Mouse (Mus musculus) MEL (cell line): ENCODE measurements at regions not wholly inside any gene's neighbourhood (a gene's known extent, or its start where the extent isn't known, plus 50 kb on each side); places are given as distances from the start of the nearest gene placed in this dataset.

Experiments
- DNase-seq: peaks from one replicate; pipeline ENCODE4 v3.0.0; 2011; ENCODE audit warnings: low read depth, low spot score
- H3K27ac ChIP-seq: 2 replicates; pipeline ENCODE4 v1.5.1; 2012; ENCODE audit warnings: low read depth, mild to moderate bottlenecking, control low read depth, low read length, moderate library complexity; ENCODE audit not compliant: control insufficient read depth
- H3K27me3 ChIP-seq, 2 experiments: fragments of 150-350 bp in 1 of 2; sonication (generic) in 1 of 2; 2 replicates each; pipeline ENCODE4 v1.6.1; 2012; ENCODE audit warnings: low read length in 2 of 2, mild to moderate bottlenecking in 2 of 2, improper control_type of control experiment in 1 of 2, moderate library complexity in 1 of 2; ENCODE audit not compliant: insufficient read depth in 2 of 2, control insufficient read depth in 1 of 2
- H3K36me3 ChIP-seq, 2 experiments: 2 replicates each; pipeline ENCODE4 v1.6.1; 2012 to 2014; ENCODE audit warnings: low read length in 2 of 2, improper control_type of control experiment in 1 of 2, inconsistent platforms in 1 of 2, mild to moderate bottlenecking in 1 of 2; ENCODE audit not compliant: insufficient read depth in 2 of 2, control insufficient read depth in 1 of 2
- H3K4me1 ChIP-seq, 2 experiments: fragments of 150-350 bp in 1 of 2; sonication (generic) in 1 of 2; 2 replicates each; pipeline ENCODE4 v1.6.1; 2012; ENCODE audit warnings: low read length in 2 of 2, improper control_type of control experiment in 1 of 2, mild to moderate bottlenecking in 1 of 2; ENCODE audit not compliant: insufficient read depth in 2 of 2, control insufficient read depth in 1 of 2
- H3K4me3 ChIP-seq, 2 experiments: fragments of 150-350 bp in 1 of 2; sonication (generic) in 1 of 2; 2 replicates each; pipeline ENCODE4 v1.5.1; 2012; ENCODE audit warnings: low read depth in 2 of 2, low read length in 2 of 2, mild to moderate bottlenecking in 2 of 2, moderate library complexity in 2 of 2, control low read depth in 1 of 2, improper control_type of control experiment in 1 of 2; ENCODE audit not compliant: control insufficient read depth in 1 of 2, insufficient read depth in 1 of 2
- H3K79me2 ChIP-seq: 2 replicates; pipeline ENCODE4 v1.6.1; 2012; ENCODE audit warnings: mild to moderate bottlenecking, low read length, moderate library complexity; ENCODE audit not compliant: control insufficient read depth, poor library complexity, insufficient read depth
- H3K9ac ChIP-seq: 2 replicates; pipeline ENCODE4 v1.6.1; 2012; ENCODE audit warnings: low read depth, mild to moderate bottlenecking, control low read depth, low read length, moderate library complexity; ENCODE audit not compliant: control insufficient read depth, poor library complexity, severe bottlenecking
- H3K9me3 ChIP-seq: fragments of 150-350 bp; sonication (generic); replicated peaks from 2 replicates; pipeline ENCODE4 v1.6.1; 2012; ENCODE audit warnings: mild to moderate bottlenecking, low read length, improper control_type of control experiment, moderate library complexity; ENCODE audit not compliant: insufficient read depth
- CHD2 ChIP-seq: IDR thresholded peaks from 2 replicates; pipeline ENCODE4 v1.6.1; 2011; ENCODE audit warnings: low read length, improper control_type of control experiment
- CTCF ChIP-seq, 3 experiments: IDR thresholded peaks in 2 of 3; conservative IDR thresholded peaks in 1 of 3; 2 replicates each; pipeline ENCODE4 v1.5.1; 2011 to 2012; ENCODE audit warnings: low read length in 3 of 3, low read depth in 2 of 3, mild to moderate bottlenecking in 2 of 3, improper control_type of control experiment in 1 of 3, inconsistent platforms in 1 of 3, mixed read lengths in 1 of 3, moderate library complexity in 1 of 3; ENCODE audit not compliant: control insufficient read depth in 1 of 3, insufficient read depth in 1 of 3, poor library complexity in 1 of 3, severe bottlenecking in 1 of 3
- E2F4 ChIP-seq: IDR thresholded peaks from 2 replicates; pipeline ENCODE4 v1.6.1; 2011; ENCODE audit warnings: low read depth, low read length, improper control_type of control experiment, borderline replicate concordance
- ELF1 ChIP-seq: IDR thresholded peaks from 2 replicates; pipeline ENCODE4 v1.6.1; 2014; ENCODE audit warnings: low read depth, mild to moderate bottlenecking, inconsistent platforms, low read length, improper control_type of control experiment, moderate library complexity
- EP300 ChIP-seq, 2 experiments: IDR thresholded peaks; 2 replicates each; pipeline ENCODE4 v1.6.1; 2011; ENCODE audit warnings: improper control_type of control experiment in 2 of 2, low read length in 2 of 2, low read depth in 1 of 2, mild to moderate bottlenecking in 1 of 2
- GABPA ChIP-seq: IDR thresholded peaks from 2 replicates; pipeline ENCODE4 v1.6.1; 2012; ENCODE audit warnings: low read depth, mild to moderate bottlenecking, inconsistent platforms, low read length, improper control_type of control experiment, moderate library complexity
- GATA1 ChIP-seq: IDR thresholded peaks from 2 replicates; pipeline ENCODE4 v1.6.1; 2011; ENCODE audit warnings: low read depth, low read length, improper control_type of control experiment
- HCFC1 ChIP-seq: IDR thresholded peaks from 2 replicates; pipeline ENCODE4 v1.6.1; 2012; ENCODE audit warnings: low read depth, mild to moderate bottlenecking, inconsistent platforms, low read length, improper control_type of control experiment, moderate library complexity
- JUND ChIP-seq: IDR thresholded peaks from 2 replicates; pipeline ENCODE4 v1.6.1; 2011; ENCODE audit warnings: low read depth, mild to moderate bottlenecking, improper control_type of control experiment, low read length
- MAFK ChIP-seq: IDR thresholded peaks from 2 replicates; pipeline ENCODE4 v1.6.1; 2011; ENCODE audit warnings: low read depth, mild to moderate bottlenecking, low read length, improper control_type of control experiment, borderline replicate concordance
- MAZ ChIP-seq: IDR thresholded peaks from 2 replicates; pipeline ENCODE4 v1.6.1; 2012; ENCODE audit warnings: low read depth, mild to moderate bottlenecking, inconsistent platforms, low read length, improper control_type of control experiment
- MEF2A ChIP-seq: IDR thresholded peaks from 2 replicates; pipeline ENCODE4 v1.6.1; 2014; ENCODE audit warnings: low read depth, mild to moderate bottlenecking, inconsistent platforms, low read length, improper control_type of control experiment; ENCODE audit not compliant: poor library complexity, insufficient replicate concordance, severe bottlenecking; ENCODE audit errors: extremely low read depth
- MXI1 ChIP-seq: IDR thresholded peaks from 2 replicates; pipeline ENCODE4 v1.6.1; 2011; ENCODE audit warnings: mild to moderate bottlenecking, low read depth, low read length, improper control_type of control experiment
- MYB ChIP-seq: IDR thresholded peaks from 2 replicates; pipeline ENCODE4 v1.6.1; 2011; ENCODE audit warnings: mild to moderate bottlenecking, low read depth, low read length, improper control_type of control experiment
- NRF1 ChIP-seq: IDR thresholded peaks from 2 replicates; pipeline ENCODE4 v1.6.1; 2014; ENCODE audit warnings: low read depth, mild to moderate bottlenecking, inconsistent platforms, low read length, improper control_type of control experiment, moderate library complexity; ENCODE audit not compliant: poor library complexity, insufficient read depth, severe bottlenecking
- POLR2AphosphoS2 ChIP-seq: IDR thresholded peaks from 2 replicates; pipeline ENCODE4 v1.6.1; 2011; ENCODE audit warnings: low read length, improper control_type of control experiment
- RAD21 ChIP-seq: IDR thresholded peaks from 2 replicates; pipeline ENCODE4 v1.6.1; 2011; ENCODE audit warnings: mild to moderate bottlenecking, low read depth, low read length, improper control_type of control experiment
- SIN3A ChIP-seq: IDR thresholded peaks from 2 replicates; pipeline ENCODE4 v1.6.1; 2012; ENCODE audit warnings: low read length, improper control_type of control experiment, inconsistent platforms
- TBP ChIP-seq: IDR thresholded peaks from 2 replicates; pipeline ENCODE4 v1.8.0; 2011; ENCODE audit warnings: low read depth, low read length, improper control_type of control experiment
- TCF12 ChIP-seq: IDR thresholded peaks from 2 replicates; pipeline ENCODE4 v1.6.1; 2014; ENCODE audit warnings: low read depth, mild to moderate bottlenecking, inconsistent platforms, low read length, improper control_type of control experiment, moderate library complexity
- UBTF ChIP-seq: IDR thresholded peaks from 2 replicates; pipeline ENCODE4 v1.6.1; 2012; ENCODE audit warnings: low read depth, mild to moderate bottlenecking, inconsistent platforms, low read length, improper control_type of control experiment, moderate library complexity, borderline replicate concordance; ENCODE audit not compliant: insufficient read depth
- USF1 ChIP-seq: IDR thresholded peaks from 2 replicates; pipeline ENCODE4 v1.6.1; 2014; ENCODE audit warnings: low read depth, mild to moderate bottlenecking, inconsistent platforms, low read length, improper control_type of control experiment, moderate library complexity
- USF2 ChIP-seq, 2 experiments: IDR thresholded peaks; 2 replicates each; pipeline ENCODE4 v1.6.1; 2011 to 2012; ENCODE audit warnings: improper control_type of control experiment in 2 of 2, low read length in 2 of 2, borderline replicate concordance in 1 of 2, inconsistent platforms in 1 of 2, low read depth in 1 of 2, mild to moderate bottlenecking in 1 of 2; ENCODE audit not compliant: insufficient read depth in 1 of 2
- ZKSCAN1 ChIP-seq: IDR thresholded peaks from 2 replicates; pipeline ENCODE4 v1.6.1; 2012; ENCODE audit warnings: low read depth, mild to moderate bottlenecking, inconsistent platforms, low read length, improper control_type of control experiment, moderate library complexity

- Histone ChIP-seq H3K79me2 (no peaks in the 10 kb centered on the region), H3K4me1 (no peaks in the 10 kb centered on the region)
- no peak for DNase-seq
These were observed 102.3 kb upstream of the Crim1 start for GRCm38 (mm10) chr17:78097699-78098098.

GRCm38 (mm10) chr17:78108793-78109192, 91.3 kb upstream of the Crim1 start:
- no peaks in the 10 kb centered on the region for H3K79me2 ChIP-seq
- no peak for TF ChIP-seq USF1
- no peak for TF ChIP-seq RAD21
- TF ChIP-seq GABPA = no peak
- TF ChIP-seq NRF1 = no peak
- TF ChIP-seq HCFC1 = no peak
- no peak overlapping the region for H3K9ac ChIP-seq
- H3K36me3 ChIP-seq = no peaks in the 10 kb centered on the region
- H3K4me1 ChIP-seq = no peaks in the 10 kb centered on the region
- H3K4me3 ChIP-seq = no peak overlapping the region
- no peak for DNase-seq
- H3K27me3 ChIP-seq = no peaks in the 10 kb centered on the region
- H3K9me3 ChIP-seq = no peaks in the 10 kb centered on the region
- no peak overlapping the region for H3K27ac ChIP-seq

More at GRCm38 (mm10) chr17:78097699-78098098, 102.3 kb upstream of the Crim1 start:
- no peak overlapping the region for H3K27ac ChIP-seq
- H3K4me3 ChIP-seq = no peak overlapping the region
- H3K36me3 ChIP-seq = no peaks in the 10 kb centered on the region
- no peak overlapping the region for H3K9ac ChIP-seq
- no peaks in the 10 kb centered on the region; a peak in 1 of 4 replicates for H3K27me3 ChIP-seq
- no peaks in the 10 kb centered on the region for H3K9me3 ChIP-seq
- TF ChIP-seq MEF2A = no peak
- TF ChIP-seq MXI1 = no peak
- TF ChIP-seq ELF1 = no peak
- no peak for TF ChIP-seq SIN3A
- TF ChIP-seq MAFK = no peak
- no peak for TF ChIP-seq EP300 (IDR thresholded peaks at IDR 0.05; ENCODE audit: low read depth in 1 of 2, low read length in 2 of 2)
- no peak for TF ChIP-seq E2F4
- no peak for TF ChIP-seq CTCF (IDR thresholded peaks at IDR 0.05 in 2 of 3, conservative IDR thresholded peaks at IDR 0.05 in 1 of 3; ENCODE audit: control insufficient read depth in 1 of 3, insufficient read depth in 1 of 3, low read depth in 2 of 3, low read length in 3 of 3, poor library complexity in 1 of 3, severe bottlenecking in 1 of 3)
- TF ChIP-seq POLR2AphosphoS2 = no peak
- TF ChIP-seq USF1 = no peak
- no peak for TF ChIP-seq ZKSCAN1
- TF ChIP-seq JUND = no peak
- TF ChIP-seq MAZ = no peak
- TF ChIP-seq USF2 (IDR thresholded peaks at IDR 0.05; ENCODE audit: borderline replicate concordance in 1 of 2, insufficient read depth in 1 of 2, low read depth in 1 of 2, low read length in 2 of 2) = no peak
- TF ChIP-seq TBP = no peak
- TF ChIP-seq MYB = no peak
- TF ChIP-seq GATA1 = no peak
- TF ChIP-seq TCF12 = no peak
- TF ChIP-seq CHD2 = no peak
- no peak for TF ChIP-seq UBTF
